Mouse (Mus musculus): ENCODE results near the gene Tmem63a. TPM values are rescaled to one million over a fixed set of nuclear protein-coding genes. Genes with fewer than 3 reads are reported as not detected.
"Not testable (repeated sequence)": the region's sequence is repeated elsewhere in the genome, so short reads cannot be mapped to it uniquely, and the experiment has no call there.

The Tmem63a gene
- 1.5 and 6.7 TPM in 2 replicates for polyA plus RNA-seq (2012; ENCODE audit: insufficient read depth, low replicate concordance)

DNA sequence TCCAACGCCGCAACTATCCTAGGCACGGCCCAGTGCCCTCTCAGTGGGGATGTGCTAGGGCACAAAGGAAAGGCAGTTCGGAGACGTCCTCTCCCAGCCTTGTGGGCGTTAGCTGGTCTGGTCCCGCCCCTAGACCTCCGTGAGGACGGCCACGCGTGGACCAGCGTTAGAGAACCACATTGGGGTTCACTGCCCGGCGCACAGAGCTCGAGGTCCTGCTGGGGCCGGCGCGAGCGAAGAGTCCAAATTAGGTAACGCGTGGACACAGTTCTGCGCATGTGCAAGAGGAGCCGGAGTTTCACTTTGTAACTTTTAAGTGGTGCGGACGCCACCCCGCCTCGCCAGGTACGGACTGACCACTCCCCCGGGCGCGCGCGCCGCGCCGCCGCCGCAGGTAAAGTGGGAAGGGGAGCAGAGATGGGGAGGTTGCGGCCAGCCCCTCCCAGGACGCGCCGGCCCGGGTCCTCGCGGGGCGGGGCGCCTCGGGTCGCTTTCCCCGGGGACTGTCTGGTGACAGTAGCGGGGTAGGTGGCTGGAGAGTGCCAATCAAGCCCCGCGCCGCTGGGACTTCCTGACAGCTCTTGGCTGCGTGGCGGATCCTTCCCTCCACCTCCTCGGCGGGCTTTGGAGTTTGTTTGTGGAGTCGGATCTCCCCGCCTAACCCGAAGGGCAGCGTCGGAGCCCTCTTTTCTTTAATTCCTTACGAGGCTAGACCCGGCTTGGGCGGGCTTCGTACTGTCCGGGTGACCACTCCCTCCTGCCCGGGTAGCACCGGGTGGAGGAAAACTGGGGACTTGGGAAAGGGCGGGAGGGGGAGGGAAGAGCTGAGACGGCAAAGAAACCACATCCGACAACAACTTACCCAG, at the start of gene Tmem63a:
Tmem63a (plus strand) TSS at position 179 of the 866 bp plus-strand sequence.
- Histone ChIP-seq H3K4me3 (replicated peaks) (peak within 1 kb of the TSS; percentile 99), H3K9me3 (no peaks in the 10 kb centered on the region), H3K36me3 (replicated peaks; ENCODE audit: low read length) (peaks cover 15% of the 10 kb centered on the region), H3K4me1 (peaks cover 59% of the 10 kb centered on the region), H3K27me3 (replicated peaks) (peaks cover 5% of the 10 kb centered on the region)
- TF ChIP-seq GATA1 (IDR thresholded peaks at IDR 0.05; ENCODE audit: borderline replicate concordance, low read length) (no peak), FLI1 (IDR thresholded peaks at IDR 0.05; ENCODE audit: low read length) (no peak)

GRCm38 (mm10) chr1:180892808-180893207, 49.3 kb upstream of the Tmem63a start, which contains the start of gene Lefty2:
Gene Lefty2 (plus strand): TSS chr1:180893108.
- no peaks in the 10 kb centered on the region for H3K9me3 ChIP-seq
- no peaks in the 10 kb centered on the region for H3K36me3 ChIP-seq (replicated peaks; ENCODE audit: low read length)
- no peak for TF ChIP-seq FLI1 (IDR thresholded peaks at IDR 0.05; ENCODE audit: low read length)
- peaks cover 16% of the 10 kb centered on the region for H3K4me1 ChIP-seq
- no peak within 1 kb of the TSS for H3K4me3 ChIP-seq (replicated peaks)
- H3K27me3 ChIP-seq (replicated peaks) = peaks cover 73% of the 10 kb centered on the region

- peak overlapping the region; percentile 17 for H3K4me3 ChIP-seq (replicated peaks)
- H3K27me3 ChIP-seq (replicated peaks) = peaks cover 61% of the 10 kb centered on the region
- not testable (repeated sequence) for H3K9me3 ChIP-seq; H3K36me3 ChIP-seq (replicated peaks; ENCODE audit: low read length)
- H3K4me1 ChIP-seq = peaks cover 13% of the 10 kb centered on the region
Observed at GRCm38 (mm10) chr1:180894088-180894987, 47.8 kb upstream of the Tmem63a start.

DNA sequence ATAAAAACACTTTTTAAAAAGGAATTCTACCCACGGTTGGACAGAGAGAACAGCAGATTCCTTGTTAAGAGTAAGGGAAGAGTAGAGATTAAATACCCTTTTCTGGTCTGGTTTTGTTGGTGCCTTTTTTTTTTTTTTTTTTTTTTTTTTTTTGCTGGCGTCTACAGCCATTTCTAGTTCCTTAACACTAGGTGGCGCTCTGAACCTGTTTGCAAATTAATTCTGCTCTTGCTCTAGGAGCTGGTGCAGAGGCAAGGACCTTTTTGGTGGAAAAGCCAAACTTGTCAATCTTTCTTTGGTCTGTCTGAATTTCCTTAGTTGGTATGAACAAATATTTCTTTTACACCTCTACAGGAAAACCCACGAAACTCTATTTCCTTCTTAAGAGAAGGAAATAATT, 41.0 kb upstream of the Tmem63a start:
- H3K36me3 ChIP-seq (replicated peaks; ENCODE audit: low read length) = peaks cover 9% of the 10 kb centered on the region
- H3K4me3 ChIP-seq (replicated peaks) = no peak overlapping the region
- peaks cover 12% of the 10 kb centered on the region for H3K27me3 ChIP-seq (replicated peaks)
- H3K9me3 ChIP-seq = no peaks in the 10 kb centered on the region
- H3K4me1 ChIP-seq = peaks cover 33% of the 10 kb centered on the region
- no peak for TF ChIP-seq FLI1 (IDR thresholded peaks at IDR 0.05; ENCODE audit: low read length)
- TF ChIP-seq GATA1 (IDR thresholded peaks at IDR 0.05; ENCODE audit: borderline replicate concordance, low read length) = no peak

DNA sequence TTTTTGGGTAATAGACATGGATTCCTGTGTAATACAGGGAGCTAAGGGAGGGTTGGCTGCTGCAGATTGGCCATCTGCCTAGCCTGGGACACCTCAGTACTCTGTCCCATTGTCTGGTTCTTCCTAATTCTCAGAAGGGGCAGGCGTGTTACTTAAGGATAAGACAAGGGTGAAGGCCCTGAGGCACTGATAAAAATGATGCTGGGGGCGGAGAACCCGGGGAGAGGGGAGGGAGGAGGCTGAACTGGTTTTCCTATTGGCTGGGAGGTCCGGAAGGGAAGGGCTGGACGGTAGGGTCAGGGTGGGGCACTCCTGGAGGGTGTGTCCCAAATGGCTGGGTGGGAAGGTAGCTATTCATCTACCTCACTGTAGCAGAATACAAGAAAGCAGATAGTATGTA, 39.2 kb upstream of the Tmem63a start:
- no peak for TF ChIP-seq GATA1 (IDR thresholded peaks at IDR 0.05; ENCODE audit: borderline replicate concordance, low read length)
- TF ChIP-seq FLI1 (IDR thresholded peaks at IDR 0.05; ENCODE audit: low read length) = no peak
- Histone ChIP-seq H3K4me1 (peaks cover 48% of the 10 kb centered on the region), H3K4me3 (replicated peaks) (peak overlapping the region; percentile 46), H3K27me3 (replicated peaks) (peaks cover under 1% of the 10 kb centered on the region), H3K9me3 (no peaks in the 10 kb centered on the region), H3K36me3 (replicated peaks; ENCODE audit: low read length) (peaks cover 27% of the 10 kb centered on the region)

GRCm38 (mm10) chr1:180903666-180904038, 38.5 kb upstream of the Tmem63a start:
- Histone ChIP-seq H3K4me3 (replicated peaks) (peak overlapping the region; percentile 93), H3K9me3 (no peaks in the 10 kb centered on the region), H3K36me3 (replicated peaks; ENCODE audit: low read length) (peaks cover 34% of the 10 kb centered on the region), H3K27me3 (replicated peaks) (no peaks in the 10 kb centered on the region), H3K4me1 (peaks cover 56% of the 10 kb centered on the region)
- TF ChIP-seq FLI1 (IDR thresholded peaks at IDR 0.05; ENCODE audit: low read length) = no peak

- Histone ChIP-seq H3K4me1 (peaks cover 61% of the 10 kb centered on the region), H3K4me3 (replicated peaks) (peak within 1 kb of the TSS; percentile 93), H3K9me3 (no peaks in the 10 kb centered on the region), H3K36me3 (replicated peaks; ENCODE audit: low read length) (peaks cover 40% of the 10 kb centered on the region), H3K27me3 (replicated peaks) (no peaks in the 10 kb centered on the region)
- TF ChIP-seq FLI1 (IDR thresholded peaks at IDR 0.05; ENCODE audit: low read length) = no peak
- no peak for TF ChIP-seq GATA1 (IDR thresholded peaks at IDR 0.05; ENCODE audit: borderline replicate concordance, low read length)
Observed at GRCm38 (mm10) chr1:180904039-180904814, 37.9 kb upstream of the Tmem63a start, which contains the start of gene Pycr2. Gene Pycr2 (plus strand): TSS chr1:180904293.

DNA sequence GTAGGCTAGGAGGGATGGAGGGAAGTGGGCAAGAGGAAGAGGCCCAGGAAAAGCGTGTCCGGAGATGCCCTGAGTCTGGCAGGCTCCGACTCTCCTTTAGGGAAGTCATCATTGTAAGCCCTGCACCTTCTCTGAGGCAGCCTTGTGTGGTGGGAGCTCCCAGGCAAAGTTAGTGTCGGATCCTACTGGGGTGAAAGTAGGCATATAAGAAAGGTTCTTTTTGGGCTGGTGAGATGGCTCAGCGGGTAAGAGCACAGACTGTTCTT, 37.4 kb upstream of the Tmem63a start:
- no peaks in the 10 kb centered on the region for H3K9me3 ChIP-seq
- H3K4me3 ChIP-seq (replicated peaks) = peak overlapping the region; percentile 93
- TF ChIP-seq GATA1 (IDR thresholded peaks at IDR 0.05; ENCODE audit: borderline replicate concordance, low read length) = no peak
- TF ChIP-seq FLI1 (IDR thresholded peaks at IDR 0.05; ENCODE audit: low read length) = no peak
- peaks cover 44% of the 10 kb centered on the region for H3K36me3 ChIP-seq (replicated peaks; ENCODE audit: low read length)
- no peaks in the 10 kb centered on the region for H3K27me3 ChIP-seq (replicated peaks)
- peaks cover 62% of the 10 kb centered on the region for H3K4me1 ChIP-seq

DNA sequence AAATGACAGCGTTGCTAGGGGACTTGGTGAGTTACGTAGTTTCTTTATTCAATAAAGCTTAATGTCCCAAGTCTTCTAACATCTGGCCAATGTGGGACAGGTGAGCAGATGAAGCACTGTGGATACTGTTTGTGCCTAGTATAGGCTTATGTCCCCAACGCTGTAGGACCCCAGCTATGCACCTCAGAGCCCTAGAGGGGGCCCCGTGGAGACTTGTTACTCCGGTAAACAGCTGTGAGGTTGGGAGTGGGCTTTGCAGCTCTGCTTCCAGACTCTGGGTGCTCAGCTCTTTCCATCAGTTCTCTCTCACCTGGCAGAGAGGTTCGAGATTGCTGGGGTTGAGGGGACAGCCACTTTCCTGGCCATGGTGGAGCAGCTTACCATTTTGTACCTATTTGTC, 36.8 kb upstream of the Tmem63a start:
- no peaks in the 10 kb centered on the region for H3K27me3 ChIP-seq (replicated peaks)
- H3K4me3 ChIP-seq (replicated peaks) = no peak overlapping the region
- TF ChIP-seq FLI1 (IDR thresholded peaks at IDR 0.05; ENCODE audit: low read length) = no peak
- TF ChIP-seq GATA1 (IDR thresholded peaks at IDR 0.05; ENCODE audit: borderline replicate concordance, low read length) = no peak
- peaks cover 62% of the 10 kb centered on the region for H3K4me1 ChIP-seq
- H3K36me3 ChIP-seq (replicated peaks; ENCODE audit: low read length) = peaks cover 44% of the 10 kb centered on the region
- no peaks in the 10 kb centered on the region for H3K9me3 ChIP-seq

Data from megakaryocyte, embryonic 14.5 days (primary cell).